Mouse (Mus musculus) heart, embryonic 14.5 days (tissue): ENCODE results near the gene Wdr95. TPM values are rescaled to one million over a fixed set of nuclear protein-coding genes. Genes with fewer than 3 reads are reported as not detected.
A peak's percentile ranks its signal among the peaks of the same experiment; 100 is the strongest.

Experiments
- ATAC-seq: fragments of 200-750 bp; cut with Nextera tagmentation; 2 replicates; pipeline ENCODE4 v1.8.0; 2017; ENCODE audit warnings: low read depth, moderate TSS enrichment; ENCODE audit not compliant: insufficient number of reproducible peaks, insufficient read depth, low FRiP score
- H3K27ac ChIP-seq, 2 experiments: fragments of 200-500 bp in 1 of 2; fragments of 300-500 bp in 1 of 2; sonication (generic) in 1 of 2; replicated peaks in 1 of 2; 2 replicates each; pipeline ENCODE4 v1.5.1; 2012 to 2014; ENCODE audit warnings: low read depth in 2 of 2, low read length in 2 of 2, control low read depth in 1 of 2, mild to moderate bottlenecking in 1 of 2, mixed read lengths in 1 of 2; ENCODE audit not compliant: control insufficient read depth in 1 of 2, insufficient read depth in 1 of 2
- H3K27me3 ChIP-seq: fragments of 300-500 bp; sonication (generic); 2 replicates; pipeline ENCODE4 v1.6.1; 2014; ENCODE audit warnings: mild to moderate bottlenecking, low read length, control low read depth; ENCODE audit not compliant: control insufficient read depth, insufficient read depth
- H3K36me3 ChIP-seq: fragments of 300-500 bp; sonication (generic); 2 replicates; pipeline ENCODE4 v1.6.1; 2014; ENCODE audit warnings: mild to moderate bottlenecking, control low read depth, low read length, mixed read lengths; ENCODE audit not compliant: control insufficient read depth, insufficient read depth
- H3K4me1 ChIP-seq, 2 experiments: fragments of 200-500 bp in 1 of 2; fragments of 300-500 bp in 1 of 2; sonication (generic) in 1 of 2; 2 replicates each; pipeline ENCODE4 v1.6.1; 2012 to 2014; ENCODE audit warnings: low read length in 2 of 2, control low read depth in 1 of 2, mixed read lengths in 1 of 2; ENCODE audit not compliant: control insufficient read depth in 2 of 2, insufficient read depth in 2 of 2
- H3K4me2 ChIP-seq: fragments of 300-500 bp; sonication (generic); 2 replicates; pipeline ENCODE4 v1.6.1; 2014; ENCODE audit warnings: mild to moderate bottlenecking, low read length
- H3K4me3 ChIP-seq, 2 experiments: fragments of 200-500 bp in 1 of 2; fragments of 300-500 bp in 1 of 2; sonication (generic) in 1 of 2; 2 replicates each; pipeline ENCODE4 v1.5.1; 2012 to 2014; ENCODE audit warnings: low read length in 2 of 2, mild to moderate bottlenecking in 2 of 2, control low read depth in 1 of 2, low read depth in 1 of 2, moderate library complexity in 1 of 2; ENCODE audit not compliant: control insufficient read depth in 1 of 2, insufficient read depth in 1 of 2
- H3K9ac ChIP-seq: fragments of 300-500 bp; sonication (generic); 2 replicates; pipeline ENCODE4 v1.6.1; 2014; ENCODE audit warnings: mild to moderate bottlenecking, low read length
- H3K9me3 ChIP-seq: fragments of 300-500 bp; sonication (generic); 2 replicates; pipeline ENCODE4 v1.6.1; 2016; ENCODE audit warnings: low read length, control low read depth; ENCODE audit not compliant: control insufficient read depth
- WGBS: fragments of 180-500 bp; shearing (Covaris S2); extraction: QIAGEN DNeasy Blood & Tissue Kit; methylation state at CpG from one replicate; pipeline ENCODE4 v1.1.7; 2014; 5-methylcytosine and 5-hydroxymethylcytosine counted together
- polyA plus RNA-seq: library from polyadenylated mRNA; unstranded; fragments of >200 nt; fragmentation: Nextera tagmentation; extraction: Ambion mirVana; gene quantifications from 2 replicates; pipeline ENCODE4 v1.2.1, GENCODE M21; 2014

Gene Wdr95
- polyA plus RNA-seq, 1 experiment from 2014 or later, result not detected

- ATAC-seq, result no peak
- Histone ChIP-seq H3K9me3 (no peaks in the 10 kb centered on the region), H3K4me1 (no peaks in the 10 kb centered on the region), H3K9ac (no peak overlapping the region), H3K4me3 (no peak overlapping the region), H3K27me3 (no peaks in the 10 kb centered on the region), H3K4me2 (no peak overlapping the region), H3K36me3 (peaks cover 58% of the 10 kb centered on the region), H3K27ac (no peak overlapping the region)
- 77% methylated on average over 1 of the region's 1 CpGs for WGBS
These were observed 87.7 kb downstream of the Wdr95 start for GRCm38 (mm10) chr5:149616138-149616537.

GRCm38 (mm10) chr5:149616817-149617216, 88.3 kb downstream of the Wdr95 start:
- 95% methylated on average over 10 of the region's 10 CpGs for WGBS
- ATAC-seq, result no peak
- peaks cover 65% of the 10 kb centered on the region for H3K36me3 ChIP-seq
- H3K9ac ChIP-seq, result no peak overlapping the region
- no peak overlapping the region for H3K4me2 ChIP-seq
- no peaks in the 10 kb centered on the region for H3K4me1 ChIP-seq
- H3K27ac ChIP-seq, result no peak overlapping the region
- no peaks in the 10 kb centered on the region for H3K27me3 ChIP-seq
- no peaks in the 10 kb centered on the region for H3K9me3 ChIP-seq
- H3K4me3 ChIP-seq, result no peak overlapping the region

- no peaks in the 10 kb centered on the region for H3K9me3 ChIP-seq
- no peak overlapping the region for H3K9ac ChIP-seq
- 90% methylated on average over 6 of the region's 6 CpGs for WGBS
- no peaks in the 10 kb centered on the region for H3K27me3 ChIP-seq
- no peaks in the 10 kb centered on the region for H3K4me1 ChIP-seq
- H3K4me3 ChIP-seq, result no peak overlapping the region
- H3K4me2 ChIP-seq, result no peak overlapping the region
- H3K36me3 ChIP-seq, result peaks cover 75% of the 10 kb centered on the region
- no peak overlapping the region for H3K27ac ChIP-seq
- ATAC-seq, result no peak
These were observed 89.4 kb downstream of the Wdr95 start for GRCm38 (mm10) chr5:149617776-149618425.

- Histone ChIP-seq H3K27ac (no peak overlapping the region), H3K9ac (no peak overlapping the region), H3K36me3 (peaks cover 94% of the 10 kb centered on the region), H3K4me3 (no peak overlapping the region), H3K27me3 (no peaks in the 10 kb centered on the region), H3K4me1 (no peaks in the 10 kb centered on the region), H3K4me2 (no peak overlapping the region), H3K9me3 (no peaks in the 10 kb centered on the region)
- ATAC-seq, result no peak
- WGBS, result 74% methylated on average over 7 of the region's 7 CpGs
These were observed 93.7 kb downstream of the Wdr95 start for GRCm38 (mm10) chr5:149622152-149622551.

- Histone ChIP-seq H3K27ac (no peak overlapping the region), H3K9me3 (no peaks in the 10 kb centered on the region), H3K9ac (no peak overlapping the region), H3K27me3 (no peaks in the 10 kb centered on the region), H3K4me3 (no peak overlapping the region), H3K4me2 (no peak overlapping the region), H3K36me3 (peaks cover 94% of the 10 kb centered on the region), H3K4me1 (no peaks in the 10 kb centered on the region)
- no peak for ATAC-seq
- WGBS, result 57% methylated on average over 6 of the region's 6 CpGs
These were observed 94.2 kb downstream of the Wdr95 start for GRCm38 (mm10) chr5:149622644-149623043.

GRCm38 (mm10) chr5:149623815-149624675, 95.6 kb downstream of the Wdr95 start:
- Histone ChIP-seq H3K9ac (0 out of 2 replicates have a peak overlapping the region, but pooled peaks have one; percentile 26), H3K36me3 (peaks cover 91% of the 10 kb centered on the region), H3K4me2 (no peak overlapping the region), H3K4me3 (no peak overlapping the region), H3K9me3 (no peaks in the 10 kb centered on the region), H3K27me3 (no peaks in the 10 kb centered on the region), H3K27ac (peak overlapping the region in 1 of 2 experiments; percentile 54; a peak in 2 of 4 replicates), H3K4me1 (no peaks in the 10 kb centered on the region)
- 57% methylated on average over 8 of the region's 8 CpGs for WGBS
- ATAC-seq, result 0 out of 2 replicates have a peak, but pooled peaks have one; percentile 17

- no peak for ATAC-seq
- no peak overlapping the region for H3K4me3 ChIP-seq
- H3K27ac ChIP-seq, result no peak overlapping the region
- no peaks in the 10 kb centered on the region for H3K4me1 ChIP-seq
- H3K36me3 ChIP-seq, result peaks cover 91% of the 10 kb centered on the region
- WGBS, result 64% methylated on average over 3 of the region's 3 CpGs
- H3K9ac ChIP-seq, result no peak overlapping the region
- no peak overlapping the region for H3K4me2 ChIP-seq
- no peaks in the 10 kb centered on the region for H3K9me3 ChIP-seq
- H3K27me3 ChIP-seq, result no peaks in the 10 kb centered on the region
These were observed 97.1 kb downstream of the Wdr95 start for GRCm38 (mm10) chr5:149625547-149625946.
